Mouse (Mus musculus) hindbrain, embryonic 16.5 days (tissue): Measurements from ENCODE around the gene Zbtb17. TPM values are rescaled to one million over a fixed set of nuclear protein-coding genes. Genes with fewer than 3 reads are reported as not detected.

Source experiments
- ATAC-seq: fragments of 200-750 bp; cut with Nextera tagmentation; 2 replicates; pipeline ENCODE4 v1.8.0; 2017; ENCODE audit warnings: moderate TSS enrichment, moderate library complexity
- H3K27ac ChIP-seq: fragments of 300-500 bp; sonication (generic); 2 replicates; pipeline ENCODE4 v1.5.1; 2014; ENCODE audit warnings: low read depth, mild to moderate bottlenecking, control low read depth, low read length, moderate library complexity
- H3K27me3 ChIP-seq: fragments of 300-500 bp; sonication (generic); replicated peaks from 2 replicates; pipeline ENCODE4 v1.6.1; 2014; ENCODE audit warnings: low read length; ENCODE audit not compliant: control insufficient read depth, insufficient read depth
- H3K36me3 ChIP-seq: fragments of 300-500 bp; sonication (generic); 2 replicates; pipeline ENCODE4 v1.6.1; 2014; ENCODE audit warnings: mild to moderate bottlenecking, low read length, moderate library complexity, mixed read lengths; ENCODE audit not compliant: control insufficient read depth, insufficient read depth
- H3K4me1 ChIP-seq: fragments of 300-500 bp; sonication (generic); 2 replicates; pipeline ENCODE4 v1.6.1; 2014; ENCODE audit warnings: low read depth, low read length; ENCODE audit not compliant: control insufficient read depth, insufficient read depth
- H3K4me2 ChIP-seq: fragments of 300-500 bp; sonication (generic); 2 replicates; pipeline ENCODE4 v1.6.1; 2014; ENCODE audit warnings: mild to moderate bottlenecking, low read length, control low read depth, moderate library complexity
- H3K4me3 ChIP-seq: fragments of 300-500 bp; sonication (generic); 2 replicates; pipeline ENCODE4 v1.5.1; 2014; ENCODE audit warnings: mild to moderate bottlenecking, low read length, control low read depth, moderate library complexity
- H3K9ac ChIP-seq: fragments of 300-500 bp; sonication (generic); 2 replicates; pipeline ENCODE4 v1.6.1; 2014; ENCODE audit warnings: low read depth, mild to moderate bottlenecking, control low read depth, low read length, moderate library complexity
- H3K9me3 ChIP-seq: fragments of 300-500 bp; sonication (generic); 2 replicates; pipeline ENCODE4 v1.6.1; 2014; ENCODE audit warnings: mild to moderate bottlenecking, low read length, moderate library complexity; ENCODE audit not compliant: control insufficient read depth
- WGBS: fragments of 180-500 bp; shearing (Covaris S2); extraction: QIAGEN DNeasy Blood & Tissue Kit; methylation state at CpG from one replicate; pipeline ENCODE4 v1.1.7; 2014; 5-methylcytosine and 5-hydroxymethylcytosine counted together
- polyA plus RNA-seq: library from polyadenylated mRNA; unstranded; fragments of >200 nt; fragmentation: Nextera tagmentation; extraction: Ambion mirVana; gene quantifications from 2 replicates; pipeline ENCODE4 v1.2.1, GENCODE M21; 2015

Zbtb17 gene
- polyA plus RNA-seq, 1 experiment from 2014 or later: 39.5 TPM

- H3K9me3 ChIP-seq: no peaks in the 10 kb centered on the region
- H3K36me3 ChIP-seq: peaks cover 45% of the 10 kb centered on the region
Measured at GRCm38 (mm10) chr4:141463472-141463871, 19.0 kb downstream of the Zbtb17 start.

DNA sequence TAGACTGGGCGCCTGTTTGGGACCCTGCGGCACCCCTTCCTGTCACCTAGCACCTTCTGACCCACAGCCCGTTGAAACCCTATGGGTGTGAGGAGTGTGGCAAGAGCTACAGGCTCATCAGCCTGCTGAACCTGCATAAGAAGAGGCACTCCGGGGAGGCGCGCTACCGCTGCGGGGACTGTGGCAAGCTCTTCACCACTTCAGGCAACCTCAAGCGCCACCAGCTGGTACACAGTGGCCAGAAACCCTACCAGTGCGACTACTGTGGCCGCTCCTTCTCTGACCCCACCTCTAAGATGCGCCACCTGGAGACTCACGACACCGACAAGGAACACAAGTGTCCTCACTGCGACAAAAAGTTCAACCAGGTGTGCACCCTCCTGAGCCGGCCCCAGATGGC lies 20.3 kb downstream of the Zbtb17 start:
- Histone ChIP-seq H3K9me3 (no peaks in the 10 kb centered on the region), H3K4me2 (no peak overlapping the region), H3K36me3 (peaks cover 57% of the 10 kb centered on the region), H3K27me3 (no peaks in the 10 kb centered on the region), H3K9ac (no peak overlapping the region), H3K4me3 (no peak overlapping the region), H3K27ac (no peak overlapping the region), H3K4me1 (no peaks in the 10 kb centered on the region; the same call in 1 of the 2 replicates)
- 71% methylated on average over 16 of the region's 16 CpGs for WGBS
- ATAC-seq: no peak

More at GRCm38 (mm10) chr4:141463472-141463871, 19.0 kb downstream of the Zbtb17 start:
- WGBS: 80% methylated on average over 14 of the region's 14 CpGs
- no peak for ATAC-seq
- Histone ChIP-seq H3K4me1 (peaks cover under 1% of the 10 kb centered on the region; the same call in 1 of the 2 replicates), H3K9ac (no peak overlapping the region), H3K27me3 (no peaks in the 10 kb centered on the region), H3K27ac (no peak overlapping the region), H3K4me2 (no peak overlapping the region), H3K4me3 (no peak overlapping the region)

- H3K27ac ChIP-seq: no peak overlapping the region
- H3K4me1 ChIP-seq: no peaks in the 10 kb centered on the region; the same call in 1 of the 2 replicates
- no peak for ATAC-seq
- WGBS: 87% methylated on average over 34 of the region's 34 CpGs
- no peaks in the 10 kb centered on the region for H3K9me3 ChIP-seq
- no peak overlapping the region for H3K4me2 ChIP-seq
- no peak overlapping the region for H3K9ac ChIP-seq
- peaks cover 62% of the 10 kb centered on the region for H3K36me3 ChIP-seq
- H3K4me3 ChIP-seq: no peak overlapping the region
- H3K27me3 ChIP-seq: no peaks in the 10 kb centered on the region
Measured at GRCm38 (mm10) chr4:141465512-141466288, 21.2 kb downstream of the Zbtb17 start.

DNA sequence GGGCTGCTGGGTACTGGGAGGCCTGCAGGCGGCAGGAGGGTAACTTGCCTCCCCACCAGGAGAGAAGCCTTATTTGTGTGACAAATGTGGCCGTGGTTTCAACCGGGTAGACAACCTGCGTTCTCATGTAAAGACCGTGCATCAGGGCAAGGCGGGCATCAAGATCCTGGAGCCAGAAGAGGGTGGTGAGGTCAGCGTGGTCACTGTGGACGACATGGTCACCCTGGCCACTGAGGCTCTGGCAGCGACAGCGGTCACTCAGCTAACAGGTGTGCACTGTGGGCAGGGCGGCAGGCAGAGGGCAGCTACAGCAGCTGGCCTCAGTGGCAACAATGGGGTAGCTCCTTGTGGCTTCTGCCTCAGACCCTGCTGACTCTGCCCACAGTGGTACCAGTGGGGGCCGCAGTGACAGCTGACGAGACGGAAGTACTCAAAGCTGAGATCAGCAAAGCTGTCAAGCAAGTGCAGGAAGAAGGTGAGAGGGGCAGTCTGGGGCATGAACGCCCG lies 21.9 kb downstream of the Zbtb17 start:
- H3K9ac ChIP-seq: no peak overlapping the region
- no peak overlapping the region for H3K27ac ChIP-seq
- H3K9me3 ChIP-seq: no peaks in the 10 kb centered on the region
- no peaks in the 10 kb centered on the region for H3K4me1 ChIP-seq
- no peak overlapping the region for H3K4me2 ChIP-seq
- H3K36me3 ChIP-seq: peaks cover 68% of the 10 kb centered on the region
- no peak overlapping the region for H3K4me3 ChIP-seq
- WGBS: 88% methylated on average over 16 of the region's 16 CpGs
- ATAC-seq: no peak
- no peaks in the 10 kb centered on the region for H3K27me3 ChIP-seq

DNA sequence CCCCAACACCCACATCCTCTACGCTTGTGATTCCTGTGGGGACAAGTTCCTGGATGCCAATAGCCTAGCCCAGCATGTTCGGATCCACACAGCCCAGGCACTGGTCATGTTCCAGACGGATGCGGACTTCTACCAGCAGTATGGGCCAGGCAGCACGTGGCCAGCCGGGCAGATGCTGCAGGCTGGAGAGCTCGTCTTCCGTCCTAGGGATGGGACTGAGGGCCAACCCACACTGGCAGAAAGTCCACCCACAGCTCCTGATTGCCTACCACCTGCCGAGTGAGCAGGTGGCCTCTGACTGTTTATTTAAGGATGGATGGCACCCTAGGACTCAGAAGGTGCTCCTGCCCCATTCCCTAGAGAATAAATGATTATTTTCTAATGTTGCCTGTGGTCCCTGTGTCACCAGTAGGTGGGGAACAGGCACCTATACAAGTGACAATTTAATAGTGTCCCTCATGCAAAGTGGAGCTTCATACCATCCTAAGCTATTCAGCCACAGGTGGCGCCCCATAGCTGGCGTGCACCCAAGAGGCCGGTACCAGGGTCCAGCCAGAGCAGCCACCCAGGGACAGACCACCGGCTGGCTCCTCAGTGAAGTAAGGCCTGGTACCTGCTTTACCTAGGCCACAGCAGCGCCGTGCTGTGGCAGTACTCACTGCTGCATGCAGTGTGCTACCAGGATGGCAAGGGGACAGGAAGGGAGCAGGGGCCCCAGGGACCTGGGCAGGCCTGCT lies 22.6 kb downstream of the Zbtb17 start:
- no peak for ATAC-seq
- Histone ChIP-seq H3K9me3 (no peaks in the 10 kb centered on the region), H3K4me3 (no peak overlapping the region), H3K4me2 (no peak overlapping the region), H3K27ac (no peak overlapping the region), H3K9ac (no peak overlapping the region), H3K4me1 (no peaks in the 10 kb centered on the region), H3K36me3 (peaks cover 74% of the 10 kb centered on the region), H3K27me3 (no peaks in the 10 kb centered on the region)
- 74% methylated on average over 15 of the region's 15 CpGs for WGBS

DNA sequence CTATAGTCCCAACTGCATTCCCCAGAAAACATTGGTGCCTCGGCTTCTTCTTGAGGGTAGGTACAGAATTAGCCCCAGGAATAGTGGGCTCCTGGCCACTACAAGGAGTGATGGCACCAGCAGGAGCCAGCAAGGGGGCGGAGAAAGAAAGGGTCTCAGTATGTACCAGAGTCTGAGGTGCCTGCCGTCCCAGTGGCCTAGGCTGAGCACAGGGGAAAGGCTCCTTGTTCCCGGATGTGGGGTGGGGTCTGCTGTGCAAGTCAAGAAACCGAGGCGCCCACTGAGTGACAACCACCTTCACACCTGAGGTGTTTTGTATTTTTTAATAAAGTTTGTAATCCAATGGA lies 23.1 kb downstream of the Zbtb17 start:
- H3K27me3 ChIP-seq: no peaks in the 10 kb centered on the region
- H3K9me3 ChIP-seq: no peaks in the 10 kb centered on the region
- no peak overlapping the region for H3K9ac ChIP-seq
- no peaks in the 10 kb centered on the region for H3K4me1 ChIP-seq
- no peak overlapping the region for H3K27ac ChIP-seq
- H3K4me3 ChIP-seq: no peak overlapping the region
- peaks cover 80% of the 10 kb centered on the region for H3K36me3 ChIP-seq
- ATAC-seq: no peak
- H3K4me2 ChIP-seq: no peak overlapping the region
- 86% methylated on average over 6 of the region's 6 CpGs for WGBS

DNA sequence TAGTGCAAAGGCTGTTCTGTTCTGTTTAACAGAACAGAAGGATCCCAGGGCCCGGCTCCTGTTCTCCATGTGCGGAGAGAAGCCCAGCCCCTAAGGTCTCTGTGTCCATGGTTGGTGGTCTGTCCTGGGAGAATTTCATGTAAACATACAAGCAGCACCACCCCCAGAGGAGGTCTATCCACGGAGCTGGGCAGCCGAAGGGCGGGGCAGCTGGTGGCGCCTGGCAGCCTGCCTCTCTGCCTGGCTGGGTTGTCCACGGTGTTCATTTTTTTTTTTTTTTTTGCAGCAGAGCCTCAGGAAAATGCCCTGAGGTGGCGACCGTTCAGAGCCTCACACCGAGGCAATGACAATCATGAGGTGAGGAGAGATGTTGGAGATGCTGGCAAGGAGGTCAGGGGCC lies 24.1 kb downstream of the Zbtb17 start:
- 55% methylated on average over 10 of the region's 10 CpGs for WGBS
- Histone ChIP-seq H3K4me3 (no peak overlapping the region), H3K9me3 (no peaks in the 10 kb centered on the region), H3K4me1 (no peaks in the 10 kb centered on the region), H3K27me3 (no peaks in the 10 kb centered on the region), H3K4me2 (no peak overlapping the region), H3K36me3 (peaks cover 84% of the 10 kb centered on the region), H3K9ac (no peak overlapping the region), H3K27ac (no peak overlapping the region)
- no peak for ATAC-seq

GRCm38 (mm10) chr4:141469343-141469742 lies 24.9 kb downstream of the Zbtb17 start:
- Histone ChIP-seq H3K4me2 (no peak overlapping the region), H3K36me3 (peaks cover 85% of the 10 kb centered on the region), H3K4me1 (no peaks in the 10 kb centered on the region), H3K27me3 (no peaks in the 10 kb centered on the region), H3K9ac (no peak overlapping the region), H3K4me3 (no peak overlapping the region), H3K9me3 (no peaks in the 10 kb centered on the region), H3K27ac (no peak overlapping the region)
- ATAC-seq: no peak
- whole genome bisulfite sequencing: 94% methylated on average over 9 of the region's 9 CpGs

DNA sequence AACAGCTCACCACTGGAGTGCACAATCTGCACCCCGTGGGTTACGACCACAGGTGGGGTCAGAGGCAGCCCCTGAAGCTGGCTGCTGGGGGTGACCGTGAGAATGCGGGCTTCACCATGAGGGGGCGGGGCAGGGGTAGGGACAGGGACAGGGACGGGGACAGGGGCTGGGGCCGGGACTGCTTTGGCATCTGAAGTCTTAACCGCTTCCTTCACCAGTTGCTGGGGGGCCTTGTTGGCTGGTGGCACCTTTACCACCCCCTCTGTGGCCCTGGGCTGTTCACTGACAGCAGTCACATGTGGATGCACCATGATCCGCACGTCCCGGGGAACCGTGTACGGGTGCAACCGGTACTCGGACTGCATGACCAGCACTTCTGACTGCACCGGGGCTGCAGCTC lies 27.0 kb downstream of the Zbtb17 start:
- ATAC-seq: no peak

More for the DNA sequence above, 27.0 kb downstream of the Zbtb17 start:
- H3K36me3 ChIP-seq: peaks cover 84% of the 10 kb centered on the region
- no peak overlapping the region for H3K4me2 ChIP-seq
- 96% methylated on average over 16 of the region's 16 CpGs for WGBS
- H3K27me3 ChIP-seq: no peaks in the 10 kb centered on the region
- H3K9me3 ChIP-seq: no peaks in the 10 kb centered on the region
- H3K4me1 ChIP-seq: no peaks in the 10 kb centered on the region
- H3K27ac ChIP-seq: no peak overlapping the region
- H3K9ac ChIP-seq: no peak overlapping the region
- no peak overlapping the region for H3K4me3 ChIP-seq
